Mouse (Mus musculus) liver, adult 2 months (tissue): ENCODE results near the gene Lrrc2. TPM values are rescaled to one million over a fixed set of nuclear protein-coding genes. Genes with fewer than 3 reads are reported as not detected.

ENCODE experiments used
- DNase-seq: peaks from one replicate; pipeline ENCODE4 v3.0.0-alpha.2; 2011; ENCODE audit warnings: low read depth, low spot score; ENCODE audit errors: extremely low read depth
- H3K27ac ChIP-seq: fragments of 200-500 bp; replicated peaks from 2 replicates; pipeline ENCODE4 v1.5.1; 2012; ENCODE audit warnings: low read depth, mild to moderate bottlenecking, control low read depth, inconsistent platforms, low read length; ENCODE audit not compliant: insufficient read depth
- H3K27me3 ChIP-seq: fragments of 200-500 bp; 2 replicates; pipeline ENCODE4 v1.6.1; 2012; ENCODE audit warnings: mild to moderate bottlenecking, moderate library complexity, low read length, inconsistent platforms; ENCODE audit not compliant: control insufficient read depth, insufficient read depth
- H3K36me3 ChIP-seq: fragments of 200-500 bp; 2 replicates; pipeline ENCODE4 v1.6.1; 2012; ENCODE audit warnings: low read length, inconsistent platforms; ENCODE audit not compliant: control insufficient read depth, insufficient read depth
- H3K4me1 ChIP-seq: fragments of 200-500 bp; 2 replicates; pipeline ENCODE4 v1.6.1; 2011; ENCODE audit warnings: low read length; ENCODE audit not compliant: control insufficient read depth, insufficient read depth
- H3K4me3 ChIP-seq: fragments of 200-500 bp; 2 replicates; pipeline ENCODE4 v1.5.1; 2011; ENCODE audit warnings: low read depth, mild to moderate bottlenecking, control low read depth, low read length, moderate library complexity; ENCODE audit not compliant: insufficient read depth
- H3K79me2 ChIP-seq: fragments of 200-500 bp; 2 replicates; pipeline ENCODE4 v1.6.1; 2012; ENCODE audit warnings: inconsistent platforms, mild to moderate bottlenecking, low read length, moderate library complexity; ENCODE audit not compliant: control insufficient read depth, insufficient read depth
- H3K9ac ChIP-seq: fragments of 200-500 bp; 2 replicates; pipeline ENCODE4 v1.6.1; 2012; ENCODE audit warnings: low read depth, mild to moderate bottlenecking, control low read depth, inconsistent platforms, low read length
- CTCF ChIP-seq: fragments of 200-500 bp; IDR thresholded peaks from 2 replicates; pipeline ENCODE4 v1.5.1; 2011; ENCODE audit warnings: low read depth, low read length, control low read depth
- POLR2A ChIP-seq: fragments of 200-500 bp; IDR thresholded peaks from 2 replicates; pipeline ENCODE4 v1.6.1; 2011; ENCODE audit warnings: low read length, control low read depth; ENCODE audit not compliant: insufficient read depth; ENCODE audit errors: extremely low read depth
- WGBS: fragments of 180-500 bp; shearing (Covaris S2); methylation state at CpG from one replicate; pipeline ENCODE4 v1.1.7; 2018; 5-methylcytosine and 5-hydroxymethylcytosine counted together
- polyA plus RNA-seq: library from polyadenylated mRNA; depleted of rRNA; stranded (reverse); fragments of >200 nt; gene quantifications from 2 replicates; pipeline ENCODE4 v1.2.3, GENCODE M21; 2012
- total RNA-seq: library from RNA; depleted of rRNA; stranded (reverse); fragments of >200 nt; gene quantifications from 2 replicates; pipeline ENCODE4 v1.2.3, GENCODE M21; 2014

The Lrrc2 gene
- total and polyA plus RNA-seq, 2 experiments = 0.46 TPM; not detected in 1

DNA sequence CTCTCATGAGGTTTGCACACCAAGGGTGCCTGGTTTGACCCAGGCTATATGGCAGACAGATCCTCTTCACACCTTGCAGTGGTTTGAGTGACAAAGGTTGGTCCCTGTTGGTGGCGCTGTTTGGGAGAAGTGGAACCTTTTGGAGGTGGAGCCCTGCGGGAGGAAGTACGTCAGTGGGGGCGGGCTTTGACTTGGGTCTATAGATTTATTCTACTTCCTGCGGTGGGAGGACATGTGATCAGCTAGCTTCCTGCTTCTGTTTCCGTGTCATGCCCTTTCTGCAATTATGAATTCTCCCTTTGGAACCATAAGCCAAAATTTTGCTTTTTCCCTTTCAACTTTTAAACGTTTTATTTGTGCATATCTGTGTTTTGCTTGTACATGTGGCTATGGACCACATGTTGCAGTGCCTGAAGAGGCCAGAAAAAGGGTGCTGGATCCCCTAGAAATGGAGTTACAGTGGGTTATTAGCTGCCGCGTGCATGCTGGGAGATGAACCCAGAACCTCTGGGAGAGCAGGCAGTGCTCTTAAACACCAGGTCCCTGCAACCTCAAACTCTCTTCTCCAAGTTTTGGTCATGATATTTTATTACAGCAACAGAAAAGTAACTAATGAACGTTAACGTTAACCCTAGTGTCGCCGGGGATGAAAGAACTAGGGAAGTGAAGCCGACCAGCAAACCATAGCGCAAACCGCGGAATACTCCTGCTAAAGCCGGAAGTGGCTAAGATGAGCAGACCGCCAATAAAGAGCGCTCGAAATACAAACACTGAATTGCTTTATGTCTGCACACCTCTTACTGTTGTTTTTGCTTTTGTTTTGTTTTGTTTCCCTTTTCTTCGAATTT lies 13.9 kb downstream of the Lrrc2 start:
- no peak overlapping the region for H3K9ac ChIP-seq
- TF ChIP-seq POLR2A = no peak
- TF ChIP-seq CTCF = no peak
- no peak overlapping the region for H3K27ac ChIP-seq
- H3K36me3 ChIP-seq = no peaks in the 10 kb centered on the region
- H3K4me1 ChIP-seq = no peaks in the 10 kb centered on the region
- WGBS = 91% methylated on average over 22 of the region's 22 CpGs
- DNase-seq = no peak
- H3K79me2 ChIP-seq = no peaks in the 10 kb centered on the region
- H3K27me3 ChIP-seq = no peaks in the 10 kb centered on the region
- no peak overlapping the region for H3K4me3 ChIP-seq

- Histone ChIP-seq H3K79me2 (no peaks in the 10 kb centered on the region), H3K27ac (no peak overlapping the region), H3K9ac (no peak overlapping the region), H3K36me3 (no peaks in the 10 kb centered on the region), H3K27me3 (no peaks in the 10 kb centered on the region), H3K4me3 (no peak overlapping the region), H3K4me1 (no peaks in the 10 kb centered on the region)
- TF ChIP-seq POLR2A = no peak
- TF ChIP-seq CTCF = no peak
- 78% methylated on average over 2 of the region's 2 CpGs for WGBS
- DNase-seq = no peak
Observed at GRCm38 (mm10) chr9:110965910-110966231, 14.5 kb downstream of the Lrrc2 start.

GRCm38 (mm10) chr9:110979411-110979810 lies 28.1 kb downstream of the Lrrc2 start:
- TF ChIP-seq POLR2A (no peak), CTCF (no peak)
- DNase-seq = no peak
- Histone ChIP-seq H3K4me1 (no peaks in the 10 kb centered on the region), H3K36me3 (no peaks in the 10 kb centered on the region), H3K79me2 (no peaks in the 10 kb centered on the region), H3K9ac (no peak overlapping the region), H3K27ac (no peak overlapping the region), H3K4me3 (no peak overlapping the region), H3K27me3 (no peaks in the 10 kb centered on the region)
- WGBS = 93% methylated on average over 11 of the region's 11 CpGs

DNA sequence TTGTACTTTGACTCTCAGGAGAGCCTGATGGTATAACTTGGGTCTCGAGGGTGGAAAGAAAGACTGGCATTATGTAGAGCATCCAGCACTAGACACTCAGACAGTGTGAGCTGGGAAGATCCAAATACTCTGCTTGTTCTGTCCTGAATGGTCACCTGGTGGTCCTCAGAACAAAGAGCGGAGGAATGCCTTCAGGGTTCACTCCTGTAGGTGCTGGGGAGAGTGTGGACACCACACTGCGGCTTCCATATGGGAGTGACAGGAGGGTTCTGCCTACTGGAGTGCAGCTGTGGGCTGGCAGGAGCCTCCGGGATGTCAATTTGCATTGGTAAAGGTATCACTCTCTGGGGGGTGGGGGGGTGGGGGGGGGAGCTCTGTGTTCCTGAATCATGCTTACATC lies 31.0 kb downstream of the Lrrc2 start:
- Histone ChIP-seq H3K27me3 (no peaks in the 10 kb centered on the region), H3K4me3 (no peak overlapping the region), H3K9ac (no peak overlapping the region), H3K79me2 (no peaks in the 10 kb centered on the region), H3K36me3 (peaks cover 5% of the 10 kb centered on the region), H3K27ac (no peak overlapping the region), H3K4me1 (peaks cover 11% of the 10 kb centered on the region)
- 85% methylated on average over 4 of the region's 4 CpGs for WGBS
- no peak for DNase-seq
- no peak for TF ChIP-seq POLR2A
- no peak for TF ChIP-seq CTCF

- Histone ChIP-seq H3K36me3 (peaks cover 5% of the 10 kb centered on the region), H3K4me1 (peaks cover 11% of the 10 kb centered on the region), H3K27ac (no peak overlapping the region), H3K79me2 (peaks cover 5% of the 10 kb centered on the region; the same call in 1 of the 2 replicates), H3K4me3 (no peak overlapping the region), H3K9ac (no peak overlapping the region), H3K27me3 (no peaks in the 10 kb centered on the region)
- DNase-seq = peak; percentile 16
- TF ChIP-seq CTCF = no peak
- no peak for TF ChIP-seq POLR2A
- WGBS = 89% methylated on average over 9 of the region's 9 CpGs
Observed at GRCm38 (mm10) chr9:110984096-110984495, 32.8 kb downstream of the Lrrc2 start.

GRCm38 (mm10) chr9:110985541-110985940 lies 34.2 kb downstream of the Lrrc2 start:
- TF ChIP-seq POLR2A (no peak), CTCF (no peak)
- Histone ChIP-seq H3K4me1 (peaks cover 11% of the 10 kb centered on the region), H3K79me2 (peaks cover 9% of the 10 kb centered on the region; the same call in 1 of the 2 replicates), H3K9ac (peak overlapping the region; percentile 35; the same call in 1 of the 2 replicates), H3K36me3 (peaks cover 5% of the 10 kb centered on the region), H3K4me3 (no peak overlapping the region; the same call in 1 of the 2 replicates), H3K27ac (peak overlapping the region; percentile 77), H3K27me3 (no peaks in the 10 kb centered on the region)
- WGBS = 41% methylated on average over 5 of the region's 5 CpGs
- peak; percentile 98 for DNase-seq
